Mouse (Mus musculus) CD4-positive, CD25-positive, alpha-beta regulatory T cell, adult 2 months (primary cell): ENCODE measurements around the gene Camk1g.
A peak's percentile ranks its signal among the peaks of the same experiment; 100 is the strongest.

ENCODE experiments used
- DNase-seq: peaks from one replicate; pipeline ENCODE4 v3.0.0-alpha.2; 2012; ENCODE audit warnings: low read depth, low spot score

Camk1g gene

GRCm38 (mm10) chr1:193370096-193370495, at the start of gene Camk1g:
Gene Camk1g, minus strand, starts transcription at chr1:193370298.
- no peak for DNase-seq

GRCm38 (mm10) chr1:193419168-193419567, 49.1 kb upstream of the Camk1g start:
- no peak for DNase-seq

GRCm38 (mm10) chr1:193418656-193419055, 48.6 kb upstream of the Camk1g start:
- DNase-seq, result no peak

- no peak for DNase-seq
These were observed 44.0 kb upstream of the Camk1g start for GRCm38 (mm10) chr1:193414067-193414466.

GRCm38 (mm10) chr1:193413368-193414000, 43.4 kb upstream of the Camk1g start:
- no peak for DNase-seq

- DNase-seq, result no peak
These were observed 37.4 kb upstream of the Camk1g start for GRCm38 (mm10) chr1:193407487-193407886.

- no peak for DNase-seq
These were observed 36.1 kb upstream of the Camk1g start for GRCm38 (mm10) chr1:193406059-193406642.

- DNase-seq, result no peak
These were observed 31.6 kb upstream of the Camk1g start for GRCm38 (mm10) chr1:193401695-193402094.

- DNase-seq, result no peak
These were observed 30.2 kb upstream of the Camk1g start for GRCm38 (mm10) chr1:193400348-193400747.

- no peak for DNase-seq
These were observed 28.8 kb upstream of the Camk1g start for GRCm38 (mm10) chr1:193398728-193399437.

- DNase-seq, result no peak
These were observed 27.0 kb upstream of the Camk1g start for GRCm38 (mm10) chr1:193397109-193397508.

- DNase-seq, result no peak
These were observed 22.2 kb upstream of the Camk1g start for GRCm38 (mm10) chr1:193392266-193392665.

GRCm38 (mm10) chr1:193390004-193390403, 19.9 kb upstream of the Camk1g start:
- no peak for DNase-seq

- DNase-seq, result no peak
These were observed 19.4 kb upstream of the Camk1g start for GRCm38 (mm10) chr1:193389505-193389904.

- DNase-seq, result no peak
These were observed 17.1 kb upstream of the Camk1g start for GRCm38 (mm10) chr1:193387241-193387640.

GRCm38 (mm10) chr1:193386136-193386535, 16.0 kb upstream of the Camk1g start:
- DNase-seq, result peak; percentile 76

- peak; percentile 72 for DNase-seq
These were observed 12.9 kb upstream of the Camk1g start for GRCm38 (mm10) chr1:193382841-193383462.

GRCm38 (mm10) chr1:193382435-193382834, 12.3 kb upstream of the Camk1g start:
- peak; percentile 56 for DNase-seq

- no peak for DNase-seq
These were observed 11.7 kb upstream of the Camk1g start for GRCm38 (mm10) chr1:193381597-193382404.

- no peak for DNase-seq
These were observed 10.8 kb upstream of the Camk1g start for GRCm38 (mm10) chr1:193380877-193381276.

- no peak for DNase-seq
These were observed 9.5 kb upstream of the Camk1g start for GRCm38 (mm10) chr1:193379634-193380033.
